Mouse (Mus musculus) erythroblast, embryonic 14.5 days (primary cell): ENCODE results near the gene Hephl1.

Source experiments
- GATA1 ChIP-seq: IDR thresholded peaks from 2 replicates; pipeline ENCODE4 v1.6.1; 2012; ENCODE audit warnings: low read length, inconsistent platforms, mixed read lengths
- TAL1 ChIP-seq: IDR thresholded peaks from 3 replicates; pipeline ENCODE4 v1.6.1; 2012; ENCODE audit warnings: low read length, inconsistent platforms, mixed read lengths

DNA sequence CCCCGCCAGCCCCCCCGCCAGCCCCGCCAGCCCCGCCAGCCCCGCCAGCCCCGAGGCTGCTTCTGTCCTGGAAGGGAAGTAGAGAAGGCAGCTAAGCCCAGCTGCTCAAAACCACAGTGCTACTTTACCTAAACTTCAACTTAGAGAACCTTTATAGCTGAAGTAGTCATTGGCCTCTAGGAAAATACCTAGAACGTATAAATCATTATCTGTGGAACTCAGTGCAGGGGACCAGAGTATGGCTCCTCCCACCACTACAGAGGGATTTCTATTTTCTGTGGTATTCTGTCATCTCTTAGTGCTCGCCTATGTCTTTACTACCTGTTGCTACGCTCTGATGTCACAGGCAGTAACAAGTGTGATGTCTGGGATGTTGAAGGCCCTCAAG, 107.6 kb downstream of the Hephl1 start:
- TF ChIP-seq TAL1 (no peak), GATA1 (no peak)
